Mouse (Mus musculus) testis, adult 10 weeks (tissue): ENCODE data around the gene Trmt10b. TPM values are rescaled to one million over a fixed set of nuclear protein-coding genes. Genes with fewer than 3 reads are reported as not detected.

Source experiments
- polyA plus RNA-seq: library from polyadenylated mRNA; stranded (reverse); fragments of 350-450 nt; fragmentation: Illumina TruSeq; extraction: RNeasy Lipid Tissue Mini Kit (QIAGEN cat#74804); gene quantifications from one replicate; pipeline ENCODE4 v1.2.3, GENCODE M21; 2014; ENCODE audit warnings: low read depth, low replicate concordance

The Trmt10b gene
- polyA plus RNA-seq = 32.6 TPM

GRCm38 (mm10) chr4:45296662-45297564 is at the start of gene Trmt10b:
Gene Trmt10b (plus strand): TSS chr4:45297127.

GRCm38 (mm10) chr4:45341669-45342249 is 44.8 kb downstream of the Trmt10b start, which contains the start of gene Dcaf10:
Gene Dcaf10 (plus strand): TSS chr4:45342101.

GRCm38 (mm10) chr4:45342286-45343155 is 45.6 kb downstream of the Trmt10b start, which contains the start of gene Exosc3:
Gene Exosc3 (minus strand): TSS chr4:45342732.

Other genes with a start within 250 kb of the Trmt10b start
- 0.52 TPM for gene Fbxo10, start 212.5 kb upstream of the Trmt10b start, polyA plus RNA-seq
- 13.4 TPM for gene Tomm5, start 189.0 kb upstream of the Trmt10b start, polyA plus RNA-seq
- gene Frmpd1, start 112.3 kb upstream of the Trmt10b start, polyA plus RNA-seq = 1.4 TPM
- 32.1 TPM for gene Dcaf10, start 45.0 kb downstream of the Trmt10b start, polyA plus RNA-seq
- gene Exosc3, start 45.6 kb downstream of the Trmt10b start, polyA plus RNA-seq = 99.5 TPM
- 9.1 TPM for gene Slc25a51, start 111.6 kb downstream of the Trmt10b start, polyA plus RNA-seq
- gene Shb, start 235.3 kb downstream of the Trmt10b start, polyA plus RNA-seq = 1.8 TPM